Mouse (Mus musculus) MEL (cell line): ENCODE data around the gene Tmem266.

Experiments
- CTCF ChIP-seq, 3 experiments: IDR thresholded peaks in 2 of 3; conservative IDR thresholded peaks in 1 of 3; 2 replicates each; pipeline ENCODE4 v1.5.1; 2011 to 2012; ENCODE audit warnings: low read length in 3 of 3, low read depth in 2 of 3, mild to moderate bottlenecking in 2 of 3, improper control_type of control experiment in 1 of 3, inconsistent platforms in 1 of 3, mixed read lengths in 1 of 3, moderate library complexity in 1 of 3; ENCODE audit not compliant: control insufficient read depth in 1 of 3, insufficient read depth in 1 of 3, poor library complexity in 1 of 3, severe bottlenecking in 1 of 3
- EP300 ChIP-seq, 2 experiments: IDR thresholded peaks; 2 replicates each; pipeline ENCODE4 v1.6.1; 2011; ENCODE audit warnings: improper control_type of control experiment in 2 of 2, low read length in 2 of 2, low read depth in 1 of 2, mild to moderate bottlenecking in 1 of 2
- MAZ ChIP-seq: IDR thresholded peaks from 2 replicates; pipeline ENCODE4 v1.6.1; 2012; ENCODE audit warnings: low read depth, mild to moderate bottlenecking, inconsistent platforms, low read length, improper control_type of control experiment
- NELFE ChIP-seq: IDR thresholded peaks from 2 replicates; pipeline ENCODE4 v1.6.1; 2011; ENCODE audit warnings: low read depth, low read length, improper control_type of control experiment
- RCOR1 ChIP-seq: IDR thresholded peaks from 2 replicates; pipeline ENCODE4 v1.6.1; 2012; ENCODE audit warnings: low read depth, mild to moderate bottlenecking, inconsistent platforms, low read length, improper control_type of control experiment

GRCm38 (mm10) chr9:55360861-55361260, 34.1 kb downstream of the Tmem266 start:
- no peak for TF ChIP-seq RCOR1
- no peak for TF ChIP-seq EP300 (IDR thresholded peaks at IDR 0.05; ENCODE audit: low read depth in 1 of 2, low read length in 2 of 2)
- no peak for TF ChIP-seq MAZ
- TF ChIP-seq CTCF (IDR thresholded peaks at IDR 0.05 in 2 of 3, conservative IDR thresholded peaks at IDR 0.05 in 1 of 3; ENCODE audit: control insufficient read depth in 1 of 3, insufficient read depth in 1 of 3, low read depth in 2 of 3, low read length in 3 of 3, poor library complexity in 1 of 3, severe bottlenecking in 1 of 3): no peak
- TF ChIP-seq NELFE: no peak
